Mouse (Mus musculus): ENCODE data around the gene Gm3285.

DNA sequence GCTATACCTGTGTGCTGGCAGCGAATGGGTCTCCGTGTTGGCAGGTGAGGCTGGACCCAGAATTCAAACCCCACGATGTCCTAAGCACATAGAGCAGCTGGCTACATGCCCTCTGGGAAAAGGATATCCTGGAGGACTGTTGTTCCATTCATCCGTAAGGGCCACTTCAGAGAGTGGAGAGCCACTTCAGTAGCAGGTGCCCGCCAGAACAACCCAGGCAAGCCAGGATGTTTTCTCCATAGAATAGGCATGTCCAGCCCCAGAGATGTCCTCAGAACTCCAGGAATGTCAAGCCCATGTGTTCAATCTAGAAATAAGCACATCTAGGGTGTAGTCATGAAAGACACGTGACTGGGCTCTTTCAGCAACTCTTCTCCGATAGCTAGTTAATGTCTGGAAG lies 7.9 kb downstream of the Gm3285 start:
- no peak for TF ChIP-seq POLR2A (IDR thresholded peaks at IDR 0.05; ENCODE audit: low read depth, low read length)
- no peak for TF ChIP-seq CTCF (IDR thresholded peaks at IDR 0.05; ENCODE audit: extremely low read depth, insufficient read length, insufficient replicate concordance, low read depth, low read length)
